Comparison of ENCODE assay signal across 11 mouse cellular contexts in the genomic region with DNA sequence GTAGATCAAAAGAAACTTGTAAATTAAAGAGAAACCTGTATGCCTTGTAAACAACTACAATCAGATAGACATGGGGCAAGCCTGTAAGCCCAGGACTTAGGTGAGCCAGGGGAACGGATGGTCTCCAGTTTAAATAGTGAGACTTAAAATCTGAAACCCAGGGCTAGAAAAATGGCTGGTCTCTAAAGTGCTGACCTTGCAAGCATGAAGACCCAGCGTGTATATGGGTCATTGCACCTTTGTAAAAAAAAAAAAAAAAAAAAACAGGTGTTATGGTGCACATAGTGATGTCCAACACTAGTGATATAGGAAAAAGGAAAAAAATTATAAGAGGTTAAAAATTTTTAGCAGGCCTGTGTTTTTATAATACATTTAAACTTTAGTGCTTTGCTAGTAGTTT. TPM values are rescaled to one million over a fixed set of nuclear protein-coding genes. Genes with fewer than 3 reads are reported as not detected.
A peak's percentile ranks its signal among the peaks of the same experiment; 100 is the strongest.
DNase-seq lines count a peak whose midpoint lies in the region; ATAC-seq lines count a peak whose summit lies in the region.
"Had no signal": no experiment of that assay in that cellular context is flagged by ENCODE, and none has a peak within 500 bp of the region (broad histone marks: within the 10 kb centered on the region; RNA-seq: fewer than 3 reads in every experiment).

No protein-coding gene starts in this region.

- WGBS in heart, embryonic 15.5 days = 75% methylated on average over 2 of the region's 2 CpGs
- 78% methylated on average over 2 of the region's 2 CpGs for WGBS in heart, embryonic 10.5 days
- WGBS in forebrain, embryonic 15.5 days = 68% methylated on average over 2 of the region's 2 CpGs
- WGBS in liver, embryonic 16.5 days (ENCODE audit: insufficient replicate concordance) = 62% methylated on average over 2 of the region's 2 CpGs

- no peaks in the 10 kb centered on the region for H3K36me3 ChIP-seq in heart, embryonic 15.5 days
- no peaks in the 10 kb centered on the region for H3K36me3 ChIP-seq in heart, embryonic 10.5 days
- no peaks in the 10 kb centered on the region for H3K36me3 ChIP-seq in forebrain, embryonic 15.5 days
- no peaks in the 10 kb centered on the region for H3K36me3 ChIP-seq in liver, embryonic 16.5 days (ENCODE audit: control insufficient read depth, insufficient read depth)

- peak overlapping the region; percentile 91 for H3K4me2 ChIP-seq in heart, embryonic 15.5 days
- peak overlapping the region; percentile 73 for H3K4me2 ChIP-seq in forebrain, embryonic 15.5 days (replicated peaks)
- H3K4me2 ChIP-seq in liver, embryonic 16.5 days (ENCODE audit: low read depth, low read length) = peak overlapping the region; percentile 90

- no peak for DNase-seq in heart, embryonic 10.5 days (ENCODE audit: low spot score)
- DNase-seq in A20 (ENCODE audit: low read depth, low spot score) = peak; percentile 25
- DNase-seq in frontal cortex, adult 2 months (ENCODE audit: extremely low spot score in 1 of 2, low spot score in 1 of 2) = no peak
- DNase-seq in retina, embryonic 14.5 days (ENCODE audit: low spot score) = no peak
- no peak for DNase-seq in testis, postnatal 14 days (ENCODE audit: low spot score)
- DNase-seq: heart, postnatal 4 days; lung, adult 2 months had no signal

- H3K9ac ChIP-seq in heart, embryonic 15.5 days = no peak overlapping the region
- H3K9ac ChIP-seq in forebrain, embryonic 15.5 days (replicated peaks) = no peak overlapping the region
- peak overlapping the region; percentile 93; the same call in 1 of the 2 replicates for H3K9ac ChIP-seq in liver, embryonic 16.5 days (ENCODE audit: low read depth, low read length)

- peaks cover 15% of the 10 kb centered on the region for H3K4me1 ChIP-seq in heart, embryonic 15.5 days (replicated peaks)
- H3K4me1 ChIP-seq in heart, embryonic 10.5 days = peaks cover 17% of the 10 kb centered on the region; the same call in 1 of the 2 replicates
- peaks cover 11% of the 10 kb centered on the region for H3K4me1 ChIP-seq in forebrain, embryonic 15.5 days
- H3K4me1 ChIP-seq in liver, embryonic 16.5 days (ENCODE audit: control insufficient read depth, low read depth, low read length) = peaks cover 5% of the 10 kb centered on the region

- no peak for ATAC-seq in heart, embryonic 15.5 days (replicated peaks; ENCODE audit: insufficient number of reproducible peaks, insufficient read depth, low FRiP score, low read depth)
- no peak for ATAC-seq in forebrain, embryonic 15.5 days (replicated peaks)
- no peak for ATAC-seq in liver, embryonic 16.5 days (ENCODE audit: low read depth)

- H3K27ac ChIP-seq in heart, embryonic 15.5 days = no peak overlapping the region
- no peak overlapping the region for H3K27ac ChIP-seq in heart, embryonic 10.5 days
- H3K27ac ChIP-seq in forebrain, embryonic 15.5 days (replicated peaks) = no peak overlapping the region
- H3K27ac ChIP-seq in liver, embryonic 16.5 days (ENCODE audit: low read length) = no peak overlapping the region

- peak overlapping the region; percentile 82; the same call in 1 of the 2 replicates for H3K4me3 ChIP-seq in heart, embryonic 15.5 days
- H3K4me3 ChIP-seq in heart, embryonic 10.5 days = no peak overlapping the region
- peak overlapping the region; percentile 62 for H3K4me3 ChIP-seq in forebrain, embryonic 15.5 days
- H3K4me3 ChIP-seq in liver, embryonic 16.5 days (ENCODE audit: low read depth, low read length) = peak overlapping the region; percentile 90

- no peaks in the 10 kb centered on the region for H3K27me3 ChIP-seq in heart, embryonic 15.5 days
- no peaks in the 10 kb centered on the region for H3K27me3 ChIP-seq in heart, embryonic 10.5 days (ENCODE audit: insufficient read depth, poor library complexity, severe bottlenecking)
- H3K27me3 ChIP-seq in forebrain, embryonic 15.5 days = no peaks in the 10 kb centered on the region
- no peaks in the 10 kb centered on the region for H3K27me3 ChIP-seq in liver, embryonic 16.5 days (ENCODE audit: control insufficient read depth, insufficient read depth, low read depth, low read length)

- no peaks in the 10 kb centered on the region for H3K9me3 ChIP-seq in heart, embryonic 15.5 days (replicated peaks)
- H3K9me3 ChIP-seq in heart, embryonic 10.5 days = no peaks in the 10 kb centered on the region
- no peaks in the 10 kb centered on the region for H3K9me3 ChIP-seq in forebrain, embryonic 15.5 days
- H3K9me3 ChIP-seq in liver, embryonic 16.5 days (replicated peaks; ENCODE audit: control insufficient read depth, low read length) = no peaks in the 10 kb centered on the region

RNA-seq across cellular contexts. Expression of a gene that starts 1.1 kb away (rescaled TPM):
- polyA plus RNA-seq in heart, embryonic 15.5 days (2015; fragmentation: Nextera tagmentation; extraction: Ambion mirVana) = 11.2 and 14.4 TPM in 2 replicates
- polyA plus RNA-seq in heart, embryonic 10.5 days (2016; fragmentation: Nextera tagmentation; extraction: Ambion mirVana) = 11.2 and 13.9 TPM in 2 replicates
- 28.0 and 29.6 TPM in 2 replicates for polyA plus RNA-seq in forebrain, embryonic 15.5 days (2015; fragmentation: Nextera tagmentation; extraction: Ambion mirVana)
- 14.6 and 16.5 TPM in 2 replicates for polyA plus RNA-seq in liver, embryonic 16.5 days (2015; fragmentation: Nextera tagmentation; extraction: Ambion mirVana)
- polyA plus RNA-seq in frontal cortex, adult 2 months (2012; rRNA removed) = 22.7 and 23.9 TPM in 2 replicates

RNA-seq across cellular contexts. Expression of a gene that starts 9.4 kb away (rescaled TPM):
- 0.38 and 0.52 TPM in 2 replicates for polyA plus RNA-seq in heart, embryonic 15.5 days (2015; fragmentation: Nextera tagmentation; extraction: Ambion mirVana)
- polyA plus RNA-seq in heart, embryonic 10.5 days (2016; fragmentation: Nextera tagmentation; extraction: Ambion mirVana) = 1.1 TPM in 2 replicates
- polyA plus RNA-seq in forebrain, embryonic 15.5 days (2015; fragmentation: Nextera tagmentation; extraction: Ambion mirVana) = 0.60 and 0.61 TPM in 2 replicates
- 0.14 and 0.22 TPM in 2 replicates for polyA plus RNA-seq in liver, embryonic 16.5 days (2015; fragmentation: Nextera tagmentation; extraction: Ambion mirVana)
- 2.9 and 3.2 TPM in 2 replicates for polyA plus RNA-seq in frontal cortex, adult 2 months (2012; rRNA removed)
- polyA plus RNA-seq: CD4-positive, CD25-positive, alpha-beta regulatory T cell, adult 4 months; lung, adult 2 months had no signal
